Mouse (Mus musculus) thymus, adult 2 months (tissue): ENCODE data around the gene Anks1.

Experiments used
- CTCF ChIP-seq: fragments of 200-500 bp; IDR thresholded peaks from 2 replicates; pipeline ENCODE4 v1.5.1; 2012; ENCODE audit warnings: mild to moderate bottlenecking, control low read depth, low read length, moderate library complexity, borderline replicate concordance; ENCODE audit not compliant: control insufficient read depth, poor library complexity, insufficient read depth; ENCODE audit errors: extremely low read depth
- POLR2A ChIP-seq: fragments of 200-500 bp; IDR thresholded peaks from 2 replicates; pipeline ENCODE4 v1.6.1; 2012; ENCODE audit warnings: mild to moderate bottlenecking, low read length, control low read depth, moderate library complexity; ENCODE audit not compliant: control insufficient read depth, poor library complexity, insufficient read depth; ENCODE audit errors: extremely low read depth

DNA sequence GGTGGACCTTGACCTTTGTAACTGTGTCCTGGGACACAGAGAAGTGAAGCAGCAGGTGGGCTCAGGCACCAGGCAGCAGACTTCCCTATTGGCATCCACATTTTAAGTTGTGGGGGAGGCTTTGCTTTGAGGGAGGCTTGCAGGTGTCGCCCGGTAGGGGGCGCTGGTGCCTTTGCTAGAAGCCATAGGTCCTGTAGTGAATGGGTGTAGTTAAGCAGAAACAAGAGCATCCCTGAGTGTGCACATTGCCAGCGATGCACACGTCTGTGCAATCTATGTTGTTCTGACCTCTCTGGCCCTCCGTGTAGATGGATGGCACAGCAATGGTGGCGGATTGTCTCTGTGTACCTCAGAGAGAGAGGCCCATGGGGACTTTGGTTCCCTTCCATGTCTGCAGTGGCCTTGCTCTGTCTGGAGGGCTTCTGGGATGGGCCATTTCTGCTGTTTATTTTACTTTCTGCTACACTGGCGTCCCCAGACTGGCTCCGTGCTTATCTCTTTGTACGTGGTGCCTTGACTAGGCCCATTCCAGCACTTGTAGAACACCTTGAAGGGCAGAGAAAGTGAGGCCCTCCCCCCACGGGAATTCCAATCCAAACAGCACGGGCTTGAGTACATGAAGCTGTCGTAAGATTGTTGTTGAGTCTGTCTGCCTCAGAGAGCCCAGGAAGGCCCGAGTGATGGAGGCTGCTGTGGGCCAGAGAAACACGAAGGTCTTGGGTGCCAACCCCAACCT, 80.9 kb downstream of the Anks1 start:
- TF ChIP-seq POLR2A (no peak), CTCF (peak; percentile 95)
